ENCODE assay signal across 23 mouse cellular contexts in genomic region chr16:91334190-91334893, GRCm38 (mm10). TPM values are rescaled to one million over a fixed set of nuclear protein-coding genes. Genes with fewer than 3 reads are reported as not detected.
DNase-seq lines count a peak whose midpoint lies in the region; ATAC-seq lines count a peak whose summit lies in the region.
"Had no signal": no experiment of that assay in that cellular context is flagged by ENCODE, and none has a peak within 500 bp of the region (broad histone marks: within the 10 kb centered on the region; RNA-seq: fewer than 3 reads in every experiment).

No protein-coding gene starts in this region.

- H3K27ac ChIP-seq in midbrain, embryonic 10.5 days (replicated peaks): peak overlapping the region; percentile 75
- no peak overlapping the region for H3K27ac ChIP-seq in midbrain, embryonic 15.5 days
- no peak overlapping the region for H3K27ac ChIP-seq in embryonic facial prominence, embryonic 11.5 days (replicated peaks; ENCODE audit: low read depth, low read length)
- H3K27ac ChIP-seq in neural tube, embryonic 11.5 days (ENCODE audit: low read depth, low read length): no peak overlapping the region
- no peak overlapping the region for H3K27ac ChIP-seq in intestine, embryonic 15.5 days
- H3K27ac ChIP-seq: embryonic facial prominence, embryonic 15.5 days; liver, embryonic 12.5 days; stomach, postnatal 0 days had no signal

- WGBS in midbrain, embryonic 10.5 days: 16% methylated on average over 10 of the region's 10 CpGs
- 10% methylated on average over 10 of the region's 10 CpGs for WGBS in midbrain, embryonic 15.5 days
- 24% methylated on average over 10 of the region's 10 CpGs for WGBS in embryonic facial prominence, embryonic 11.5 days
- WGBS in neural tube, embryonic 11.5 days: 4% methylated on average over 10 of the region's 10 CpGs
- WGBS in intestine, embryonic 15.5 days: 21% methylated on average over 10 of the region's 10 CpGs

- peaks cover 36% of the 10 kb centered on the region for H3K4me1 ChIP-seq in midbrain, embryonic 10.5 days
- H3K4me1 ChIP-seq in midbrain, embryonic 15.5 days: peaks cover 4% of the 10 kb centered on the region; the same call in 1 of the 2 replicates
- no peaks in the 10 kb centered on the region for H3K4me1 ChIP-seq in embryonic facial prominence, embryonic 11.5 days (ENCODE audit: control insufficient read depth, insufficient read depth, low read length)
- peaks cover 9% of the 10 kb centered on the region; the same call in 1 of the 2 replicates for H3K4me1 ChIP-seq in neural tube, embryonic 11.5 days (ENCODE audit: control insufficient read depth, insufficient read depth, low read length)
- no peaks in the 10 kb centered on the region for H3K4me1 ChIP-seq in intestine, embryonic 15.5 days (replicated peaks)
- H3K4me1 ChIP-seq: embryonic facial prominence, embryonic 15.5 days; megakaryocyte, embryonic 14.5 days had no signal

- H3K27me3 ChIP-seq in midbrain, embryonic 10.5 days (ENCODE audit: low read depth, poor library complexity, severe bottlenecking): peaks cover 19% of the 10 kb centered on the region
- no peaks in the 10 kb centered on the region for H3K27me3 ChIP-seq in midbrain, embryonic 15.5 days (replicated peaks)
- no peaks in the 10 kb centered on the region for H3K27me3 ChIP-seq in embryonic facial prominence, embryonic 11.5 days (ENCODE audit: control insufficient read depth, insufficient read depth, low read length)
- H3K27me3 ChIP-seq in neural tube, embryonic 11.5 days (ENCODE audit: control insufficient read depth, insufficient read depth, low read length): peaks cover 2% of the 10 kb centered on the region; the same call in 1 of the 2 replicates
- no peaks in the 10 kb centered on the region for H3K27me3 ChIP-seq in intestine, embryonic 15.5 days (replicated peaks)

- H3K36me3 ChIP-seq in midbrain, embryonic 10.5 days: no peaks in the 10 kb centered on the region
- no peaks in the 10 kb centered on the region for H3K36me3 ChIP-seq in midbrain, embryonic 15.5 days (replicated peaks)
- H3K36me3 ChIP-seq in embryonic facial prominence, embryonic 11.5 days (replicated peaks; ENCODE audit: control insufficient read depth, insufficient read depth, low read depth, low read length): no peaks in the 10 kb centered on the region
- H3K36me3 ChIP-seq in neural tube, embryonic 11.5 days (ENCODE audit: control insufficient read depth, insufficient read depth, low read length): no peaks in the 10 kb centered on the region
- H3K36me3 ChIP-seq in intestine, embryonic 15.5 days: no peaks in the 10 kb centered on the region
- H3K36me3 ChIP-seq: embryonic facial prominence, embryonic 15.5 days; liver, embryonic 12.5 days had no signal

- DNase-seq in midbrain, embryonic 10.5 days (ENCODE audit: low spot score): peak; percentile 71
- peak; percentile 90 for DNase-seq in R1 (ENCODE audit: low read depth, low spot score)
- no peak for DNase-seq in embryonic facial prominence, embryonic 11.5 days (ENCODE audit: low spot score)
- DNase-seq in neural tube, embryonic 11.5 days (ENCODE audit: low spot score): peak; percentile 79
- DNase-seq: cerebellum, postnatal 25 days; gastrocnemius, postnatal 14 days; kidney, postnatal 10 days; thymus, postnatal 14 days had no signal

- no peak for ATAC-seq in midbrain, embryonic 15.5 days (replicated peaks)
- peak; percentile 29; the same call in 1 of the 2 replicates for ATAC-seq in embryonic facial prominence, embryonic 11.5 days (replicated peaks; ENCODE audit: insufficient number of reproducible peaks, low FRiP score, low TSS enrichment, low read depth)
- peak; percentile 83 for ATAC-seq in neural tube, embryonic 11.5 days (ENCODE audit: insufficient read depth, low FRiP score, low TSS enrichment)
- no peak for ATAC-seq in megakaryocyte progenitor cell, adult 5-6 weeks (replicated peaks; ENCODE audit: poor library complexity)
- no peak for ATAC-seq in intestine, embryonic 15.5 days
- ATAC-seq in megakaryocyte-erythroid progenitor cell, adult 5-6 weeks (replicated peaks; ENCODE audit: low FRiP score, low TSS enrichment, poor library complexity, severe bottlenecking): no peak
- ATAC-seq: activated CD4-positive, CD25-positive, alpha-beta regulatory T cell, adult 4 months; intestine, postnatal 0 days; liver, embryonic 12.5 days had no signal

- H3K9ac ChIP-seq in midbrain, embryonic 15.5 days: no peak overlapping the region
- H3K9ac ChIP-seq in embryonic facial prominence, embryonic 11.5 days (replicated peaks; ENCODE audit: low read length): no peak overlapping the region
- no peak overlapping the region for H3K9ac ChIP-seq in neural tube, embryonic 11.5 days (ENCODE audit: low read length)
- no peak overlapping the region for H3K9ac ChIP-seq in intestine, embryonic 15.5 days
- H3K9ac ChIP-seq: embryonic facial prominence, embryonic 15.5 days; liver, embryonic 12.5 days had no signal

- 0 out of 2 replicates have a peak overlapping the region, but pooled peaks have one; percentile 9 for H3K4me3 ChIP-seq in midbrain, embryonic 10.5 days
- no peak overlapping the region for H3K4me3 ChIP-seq in midbrain, embryonic 15.5 days
- no peak overlapping the region for H3K4me3 ChIP-seq in embryonic facial prominence, embryonic 11.5 days (ENCODE audit: low read depth, low read length)
- no peak overlapping the region for H3K4me3 ChIP-seq in neural tube, embryonic 11.5 days (ENCODE audit: low read depth, low read length)
- no peak overlapping the region for H3K4me3 ChIP-seq in intestine, embryonic 15.5 days (replicated peaks)
- H3K4me3 ChIP-seq: embryonic facial prominence, embryonic 15.5 days; liver, embryonic 12.5 days; megakaryocyte, embryonic 14.5 days had no signal

- H3K9me3 ChIP-seq in midbrain, embryonic 10.5 days (replicated peaks): no peaks in the 10 kb centered on the region
- H3K9me3 ChIP-seq in midbrain, embryonic 15.5 days: no peaks in the 10 kb centered on the region
- H3K9me3 ChIP-seq in embryonic facial prominence, embryonic 11.5 days (replicated peaks; ENCODE audit: control insufficient read depth, low read length): no peaks in the 10 kb centered on the region
- H3K9me3 ChIP-seq in neural tube, embryonic 11.5 days (ENCODE audit: control insufficient read depth, low read length): no peaks in the 10 kb centered on the region
- H3K9me3 ChIP-seq in intestine, embryonic 15.5 days: no peaks in the 10 kb centered on the region
- H3K9me3 ChIP-seq: embryonic facial prominence, embryonic 15.5 days; liver, embryonic 12.5 days; megakaryocyte, embryonic 14.5 days had no signal

- H3K4me2 ChIP-seq in midbrain, embryonic 15.5 days: no peak overlapping the region
- H3K4me2 ChIP-seq in embryonic facial prominence, embryonic 11.5 days (ENCODE audit: low read depth, low read length): no peak overlapping the region
- no peak overlapping the region for H3K4me2 ChIP-seq in neural tube, embryonic 11.5 days (ENCODE audit: low read depth)
- H3K4me2 ChIP-seq in intestine, embryonic 15.5 days (replicated peaks): no peak overlapping the region
- H3K4me2 ChIP-seq: embryonic facial prominence, embryonic 15.5 days; liver, embryonic 12.5 days had no signal

RNA-seq across cellular contexts. Expression of gene Ifnar2, which starts 38.2 kb away (rescaled TPM):
- polyA plus RNA-seq in midbrain, embryonic 10.5 days (2016; fragmentation: Nextera tagmentation; extraction: Ambion mirVana): 26.0 and 27.9 TPM in 2 replicates
- polyA plus RNA-seq in midbrain, embryonic 15.5 days (2015; fragmentation: Nextera tagmentation; extraction: Ambion mirVana): 33.5 and 36.7 TPM in 2 replicates
- polyA plus RNA-seq in embryonic facial prominence, embryonic 11.5 days (2014; fragmentation: Nextera tagmentation; extraction: Ambion mirVana): 36.2 and 36.3 TPM in 2 replicates
- 30.0 and 32.9 TPM in 2 replicates for polyA plus RNA-seq in neural tube, embryonic 11.5 days (2014; fragmentation: Nextera tagmentation; extraction: Ambion mirVana)
- 146 and 154 TPM in 2 replicates for total RNA-seq in megakaryocyte progenitor cell, adult 5-6 weeks (2015)
- 113 and 122 TPM in 2 replicates for total RNA-seq in megakaryocyte progenitor cell, adult 5-6 weeks (2017)
- 43.9 and 44.5 TPM in 2 replicates for polyA plus RNA-seq in intestine, embryonic 15.5 days (2015; fragmentation: Nextera tagmentation; extraction: Ambion mirVana)
- 51.9 and 52.4 TPM in 2 replicates for total RNA-seq in megakaryocyte-erythroid progenitor cell, adult 5-6 weeks (2014; fragmentation: Nextera tagmentation)
- total RNA-seq in megakaryocyte-erythroid progenitor cell, adult 5-6 weeks (2017): 47.2 and 50.8 TPM in 2 replicates

RNA-seq across cellular contexts. Expression of gene Gm21970, which starts 57.2 kb away (rescaled TPM):
- polyA plus RNA-seq in midbrain, embryonic 10.5 days (2016; fragmentation: Nextera tagmentation; extraction: Ambion mirVana): not detected in 2 replicates
- polyA plus RNA-seq in midbrain, embryonic 15.5 days (2015; fragmentation: Nextera tagmentation; extraction: Ambion mirVana): not detected in 2 replicates
- not detected in 2 replicates for polyA plus RNA-seq in embryonic facial prominence, embryonic 11.5 days (2014; fragmentation: Nextera tagmentation; extraction: Ambion mirVana)
- not detected in 2 replicates for polyA plus RNA-seq in neural tube, embryonic 11.5 days (2014; fragmentation: Nextera tagmentation; extraction: Ambion mirVana)
- not detected in 2 replicates for total RNA-seq in megakaryocyte progenitor cell, adult 5-6 weeks (2015)
- not detected in 2 replicates for total RNA-seq in megakaryocyte progenitor cell, adult 5-6 weeks (2017)
- polyA plus RNA-seq in intestine, embryonic 15.5 days (2015; fragmentation: Nextera tagmentation; extraction: Ambion mirVana): not detected in 2 replicates
- total RNA-seq in megakaryocyte-erythroid progenitor cell, adult 5-6 weeks (2014; fragmentation: Nextera tagmentation): 7.6 TPM in 1 of 2 replicates, not detected in the other
- not detected in 2 replicates for total RNA-seq in megakaryocyte-erythroid progenitor cell, adult 5-6 weeks (2017)
- total RNA-seq: gastrocnemius, postnatal 14 days; heart, postnatal 25 days; left cerebral cortex, postnatal 25 days had no signal
- polyA plus RNA-seq: C2C12; embryonic facial prominence, embryonic 15.5 days; intestine, postnatal 0 days; liver, embryonic 12.5 days; lung, embryonic 16.5 days; spleen, adult 2 months; stomach, postnatal 0 days had no signal

Comparison
In these comparisons a context has a peak if more than half of its experiments do, and no peak if none do; other contexts are left out.
1. ATAC-seq: peak in embryonic facial prominence, embryonic 11.5 days (single experiment) and neural tube, embryonic 11.5 days (single experiment); none in midbrain, embryonic 15.5 days (single experiment), megakaryocyte progenitor cell, adult 5-6 weeks (single experiment), intestine, embryonic 15.5 days (single experiment) and megakaryocyte-erythroid progenitor cell, adult 5-6 weeks (single experiment).